Mouse (Mus musculus): Measurements from ENCODE around the gene Ralgapa1. TPM values are rescaled to one million over a fixed set of nuclear protein-coding genes. Genes with fewer than 3 reads are reported as not detected.

The Ralgapa1 gene
- polyA plus RNA-seq, 1 experiment from 2014 or later, result 6.6 TPM

DNA sequence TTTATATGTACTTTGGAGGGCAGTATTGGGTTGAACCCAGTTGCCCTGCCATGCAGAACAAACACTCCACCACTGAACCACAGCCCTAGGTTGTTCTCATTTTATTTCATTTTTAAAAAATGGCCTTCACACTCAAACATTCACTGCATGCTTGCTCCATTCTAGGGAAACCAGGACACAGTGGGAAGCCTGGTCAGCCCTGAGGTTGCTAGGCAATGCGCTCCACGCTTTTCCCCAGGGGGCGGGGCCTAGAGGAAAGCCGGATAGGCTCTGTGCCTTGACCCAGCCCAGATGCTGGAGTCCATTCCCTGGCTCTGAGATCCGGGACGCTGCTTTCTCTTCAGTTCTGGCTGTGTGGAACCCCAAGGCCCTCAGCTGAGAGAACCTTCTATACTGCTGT, 247.2 kb downstream of the Ralgapa1 start:
- Histone ChIP-seq H3K4me1 (ENCODE audit: control insufficient read depth, insufficient read depth, low read length) (no peaks in the 10 kb centered on the region), H3K27ac (ENCODE audit: low read length) (no peak overlapping the region), H3K4me2 (ENCODE audit: low read depth, low read length) (no peak overlapping the region), H3K9ac (ENCODE audit: low read depth, low read length) (no peak overlapping the region), H3K36me3 (ENCODE audit: control insufficient read depth, insufficient read depth, low read length) (no peaks in the 10 kb centered on the region), H3K4me3 (ENCODE audit: low read length) (no peak overlapping the region), H3K9me3 (ENCODE audit: control insufficient read depth, low read length) (no peaks in the 10 kb centered on the region), H3K27me3 (replicated peaks; ENCODE audit: control insufficient read depth, insufficient read depth, low read length) (no peaks in the 10 kb centered on the region)
- no peak for ATAC-seq
- WGBS, result 11% methylated on average over 6 of the region's 6 CpGs

- Histone ChIP-seq H3K36me3 (ENCODE audit: control insufficient read depth, insufficient read depth, low read length) (no peaks in the 10 kb centered on the region), H3K9ac (ENCODE audit: low read depth, low read length) (no peak overlapping the region), H3K4me1 (ENCODE audit: control insufficient read depth, insufficient read depth, low read length) (no peaks in the 10 kb centered on the region), H3K9me3 (ENCODE audit: control insufficient read depth, low read length) (no peaks in the 10 kb centered on the region), H3K4me3 (ENCODE audit: low read length) (no peak overlapping the region), H3K27me3 (replicated peaks; ENCODE audit: control insufficient read depth, insufficient read depth, low read length) (no peaks in the 10 kb centered on the region), H3K4me2 (ENCODE audit: low read depth, low read length) (no peak overlapping the region), H3K27ac (ENCODE audit: low read length) (no peak overlapping the region)
- no peak for ATAC-seq
Measured at GRCm38 (mm10) chr12:55573089-55573488, 247.9 kb downstream of the Ralgapa1 start.

DNA sequence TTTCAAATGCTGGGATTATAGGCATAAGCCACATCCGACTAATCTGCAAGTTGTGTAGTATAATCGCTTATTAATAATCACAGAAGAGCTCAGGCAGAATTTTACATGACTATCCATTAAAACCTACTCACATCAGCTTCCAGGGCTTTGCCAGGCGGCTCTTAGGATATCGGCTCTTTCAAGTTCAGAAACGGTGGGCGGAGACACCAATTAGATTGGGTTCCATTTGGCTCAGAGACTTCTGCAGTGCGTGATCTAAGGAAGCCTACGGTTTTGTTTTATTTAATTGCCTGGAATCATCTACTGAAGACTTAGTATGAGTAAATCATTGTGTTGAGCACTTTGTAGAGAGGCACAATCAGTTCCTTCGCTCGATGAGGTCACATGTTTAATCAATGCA, 249.3 kb downstream of the Ralgapa1 start:
- WGBS, result 83% methylated on average over 10 of the region's 10 CpGs
- H3K27me3 ChIP-seq (replicated peaks; ENCODE audit: control insufficient read depth, insufficient read depth, low read length), result no peaks in the 10 kb centered on the region
- no peak overlapping the region for H3K9ac ChIP-seq (ENCODE audit: low read depth, low read length)
- no peak overlapping the region for H3K4me3 ChIP-seq (ENCODE audit: low read length)
- no peak overlapping the region for H3K27ac ChIP-seq (ENCODE audit: low read length)
- H3K4me1 ChIP-seq (ENCODE audit: control insufficient read depth, insufficient read depth, low read length), result no peaks in the 10 kb centered on the region
- no peaks in the 10 kb centered on the region for H3K9me3 ChIP-seq (ENCODE audit: control insufficient read depth, low read length)
- no peak overlapping the region for H3K4me2 ChIP-seq (ENCODE audit: low read depth, low read length)
- no peak for ATAC-seq
- no peaks in the 10 kb centered on the region for H3K36me3 ChIP-seq (ENCODE audit: control insufficient read depth, insufficient read depth, low read length)

DNA sequence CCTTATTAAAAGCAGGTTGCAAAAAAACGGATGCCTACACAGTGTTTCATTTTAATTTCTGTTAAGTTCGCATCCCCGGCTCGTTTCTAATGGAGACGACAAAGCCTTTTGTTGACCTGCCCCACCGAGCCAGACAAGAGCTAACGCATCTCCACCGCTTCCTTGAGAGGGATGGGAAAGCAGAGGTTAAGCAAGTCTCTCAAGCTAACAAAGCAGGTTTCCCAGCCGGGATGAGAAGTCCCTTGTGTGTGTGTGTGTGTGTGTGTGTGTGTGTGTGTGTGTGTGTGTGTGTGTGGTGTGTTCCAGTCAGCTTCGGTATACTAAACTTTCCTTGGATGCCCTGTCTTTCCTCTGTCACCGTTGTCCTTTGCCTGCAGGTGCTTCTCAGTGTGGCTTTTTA, 249.8 kb downstream of the Ralgapa1 start:
- no peaks in the 10 kb centered on the region for H3K27me3 ChIP-seq (replicated peaks; ENCODE audit: control insufficient read depth, insufficient read depth, low read length)
- WGBS, result 78% methylated on average over 11 of the region's 11 CpGs

GRCm38 (mm10) chr12:55570646-55571045, 250.3 kb downstream of the Ralgapa1 start:
- Histone ChIP-seq H3K4me1 (ENCODE audit: control insufficient read depth, insufficient read depth, low read length) (no peaks in the 10 kb centered on the region), H3K4me2 (ENCODE audit: low read depth, low read length) (no peak overlapping the region), H3K27me3 (replicated peaks; ENCODE audit: control insufficient read depth, insufficient read depth, low read length) (no peaks in the 10 kb centered on the region), H3K9ac (ENCODE audit: low read depth, low read length) (no peak overlapping the region), H3K9me3 (ENCODE audit: control insufficient read depth, low read length) (no peaks in the 10 kb centered on the region), H3K27ac (ENCODE audit: low read length) (no peak overlapping the region), H3K36me3 (ENCODE audit: control insufficient read depth, insufficient read depth, low read length) (no peaks in the 10 kb centered on the region), H3K4me3 (ENCODE audit: low read length) (no peak overlapping the region)
- WGBS, result 90% methylated on average over 9 of the region's 9 CpGs
- ATAC-seq, result no peak

More for the DNA sequence above, 249.8 kb downstream of the Ralgapa1 start:
- no peak for ATAC-seq
- Histone ChIP-seq H3K9ac (ENCODE audit: low read depth, low read length) (no peak overlapping the region), H3K36me3 (ENCODE audit: control insufficient read depth, insufficient read depth, low read length) (no peaks in the 10 kb centered on the region), H3K4me1 (ENCODE audit: control insufficient read depth, insufficient read depth, low read length) (no peaks in the 10 kb centered on the region), H3K4me2 (ENCODE audit: low read depth, low read length) (no peak overlapping the region), H3K4me3 (ENCODE audit: low read length) (no peak overlapping the region), H3K27ac (ENCODE audit: low read length) (no peak overlapping the region), H3K9me3 (ENCODE audit: control insufficient read depth, low read length) (no peaks in the 10 kb centered on the region)

GRCm38 (mm10) chr12:55569676-55570075, 251.3 kb downstream of the Ralgapa1 start:
- Histone ChIP-seq H3K4me3 (ENCODE audit: low read length) (no peak overlapping the region), H3K9me3 (ENCODE audit: control insufficient read depth, low read length) (no peaks in the 10 kb centered on the region), H3K27ac (ENCODE audit: low read length) (no peak overlapping the region), H3K4me2 (ENCODE audit: low read depth, low read length) (no peak overlapping the region), H3K9ac (ENCODE audit: low read depth, low read length) (no peak overlapping the region), H3K36me3 (ENCODE audit: control insufficient read depth, insufficient read depth, low read length) (no peaks in the 10 kb centered on the region), H3K4me1 (ENCODE audit: control insufficient read depth, insufficient read depth, low read length) (no peaks in the 10 kb centered on the region), H3K27me3 (replicated peaks; ENCODE audit: control insufficient read depth, insufficient read depth, low read length) (no peaks in the 10 kb centered on the region)
- no peak for ATAC-seq
- 65% methylated on average over 6 of the region's 6 CpGs for WGBS

GRCm38 (mm10) chr12:55568466-55568865, 252.5 kb downstream of the Ralgapa1 start:
- ATAC-seq, result no peak
- Histone ChIP-seq H3K4me1 (ENCODE audit: control insufficient read depth, insufficient read depth, low read length) (no peaks in the 10 kb centered on the region), H3K27me3 (replicated peaks; ENCODE audit: control insufficient read depth, insufficient read depth, low read length) (no peaks in the 10 kb centered on the region), H3K36me3 (ENCODE audit: control insufficient read depth, insufficient read depth, low read length) (no peaks in the 10 kb centered on the region), H3K9ac (ENCODE audit: low read depth, low read length) (no peak overlapping the region), H3K27ac (ENCODE audit: low read length) (no peak overlapping the region), H3K4me2 (ENCODE audit: low read depth, low read length) (no peak overlapping the region), H3K4me3 (ENCODE audit: low read length) (no peak overlapping the region), H3K9me3 (ENCODE audit: control insufficient read depth, low read length) (no peaks in the 10 kb centered on the region)
- WGBS, result 89% methylated on average over 3 of the region's 3 CpGs

DNA sequence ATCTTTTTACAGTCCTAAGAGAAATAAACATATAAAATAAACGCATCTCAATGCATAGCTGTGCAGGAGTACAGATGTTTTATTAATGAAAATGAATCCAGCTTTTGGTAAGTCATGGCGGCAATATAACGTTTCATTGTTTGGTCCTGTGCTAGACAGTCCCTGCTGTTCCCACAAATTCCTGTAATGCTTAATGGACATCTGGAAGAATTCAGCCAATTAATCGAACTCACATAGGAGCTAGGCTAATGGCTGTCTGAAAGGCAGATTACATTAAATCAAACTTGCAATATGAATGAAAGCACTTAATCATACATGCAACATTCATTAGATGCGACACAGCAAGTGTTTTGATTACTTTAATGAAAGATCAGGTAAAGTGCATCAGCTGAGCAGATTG, 254.1 kb downstream of the Ralgapa1 start:
- H3K27me3 ChIP-seq (replicated peaks; ENCODE audit: control insufficient read depth, insufficient read depth, low read length), result no peaks in the 10 kb centered on the region

DNA sequence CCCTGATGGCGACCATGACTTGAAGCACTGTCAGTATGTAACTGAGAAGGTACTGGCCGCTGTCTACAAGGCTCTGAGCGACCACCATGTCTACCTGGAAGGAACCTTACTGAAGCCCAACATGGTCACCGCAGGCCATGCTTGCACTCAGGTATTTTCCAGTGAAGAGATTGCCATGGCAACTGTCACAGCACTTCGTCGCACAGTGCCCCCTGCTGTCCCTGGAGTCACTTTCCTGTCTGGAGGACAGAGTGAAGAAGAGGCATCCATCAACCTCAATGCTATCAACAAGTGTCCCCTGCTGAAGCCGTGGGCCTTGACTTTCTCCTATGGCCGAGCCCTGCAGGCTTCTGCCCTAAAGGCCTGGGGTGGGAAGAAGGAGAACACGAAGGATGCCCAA, 255.1 kb downstream of the Ralgapa1 start:
- no peak for ATAC-seq
- H3K4me1 ChIP-seq (ENCODE audit: control insufficient read depth, insufficient read depth, low read length), result no peaks in the 10 kb centered on the region
- WGBS, result 76% methylated on average over 9 of the region's 9 CpGs
- H3K9ac ChIP-seq (ENCODE audit: low read depth, low read length), result no peak overlapping the region
- H3K4me2 ChIP-seq (ENCODE audit: low read depth, low read length), result no peak overlapping the region
- H3K4me3 ChIP-seq (ENCODE audit: low read length), result no peak overlapping the region
- H3K27me3 ChIP-seq (replicated peaks; ENCODE audit: control insufficient read depth, insufficient read depth, low read length), result no peaks in the 10 kb centered on the region
- H3K27ac ChIP-seq (ENCODE audit: low read length), result no peak overlapping the region
- no peaks in the 10 kb centered on the region for H3K36me3 ChIP-seq (ENCODE audit: control insufficient read depth, insufficient read depth, low read length)
- no peaks in the 10 kb centered on the region for H3K9me3 ChIP-seq (ENCODE audit: control insufficient read depth, low read length)

More for the DNA sequence above, 254.1 kb downstream of the Ralgapa1 start:
- ATAC-seq, result no peak
- no peaks in the 10 kb centered on the region for H3K4me1 ChIP-seq (ENCODE audit: control insufficient read depth, insufficient read depth, low read length)
- no peaks in the 10 kb centered on the region for H3K36me3 ChIP-seq (ENCODE audit: control insufficient read depth, insufficient read depth, low read length)
- no peak overlapping the region for H3K4me3 ChIP-seq (ENCODE audit: low read length)
- no peak overlapping the region for H3K9ac ChIP-seq (ENCODE audit: low read depth, low read length)
- no peaks in the 10 kb centered on the region for H3K9me3 ChIP-seq (ENCODE audit: control insufficient read depth, low read length)
- H3K27ac ChIP-seq (ENCODE audit: low read length), result no peak overlapping the region
- 74% methylated on average over 5 of the region's 5 CpGs for WGBS
- H3K4me2 ChIP-seq (ENCODE audit: low read depth, low read length), result no peak overlapping the region

DNA sequence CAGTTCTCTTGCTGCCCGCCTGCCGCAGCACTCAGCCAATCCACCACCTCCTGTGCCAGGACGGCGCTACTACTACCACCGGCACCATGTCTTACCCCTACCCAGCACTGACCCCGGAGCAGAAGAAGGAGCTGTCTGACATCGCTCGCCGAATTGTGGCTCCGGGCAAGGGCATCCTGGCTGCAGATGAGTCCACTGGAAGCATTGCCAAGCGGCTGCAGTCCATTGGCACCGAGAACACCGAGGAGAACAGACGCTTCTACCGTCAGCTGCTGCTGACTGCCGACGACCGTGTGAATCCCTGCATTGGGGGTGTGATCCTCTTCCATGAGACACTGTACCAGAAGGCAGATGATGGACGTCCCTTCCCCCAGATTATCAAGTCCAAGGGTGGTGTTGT, 255.8 kb downstream of the Ralgapa1 start, which contains the start of gene Aldoart2:
Gene Aldoart2, plus strand, starts transcription at position 34 of the 400 bp plus-strand sequence.
- Histone ChIP-seq H3K27me3 (replicated peaks; ENCODE audit: control insufficient read depth, insufficient read depth, low read length) (no peaks in the 10 kb centered on the region), H3K4me2 (ENCODE audit: low read depth, low read length) (no peak within 1 kb of the TSS), H3K9ac (ENCODE audit: low read depth, low read length) (no peak within 1 kb of the TSS), H3K9me3 (ENCODE audit: control insufficient read depth, low read length) (no peaks in the 10 kb centered on the region), H3K27ac (ENCODE audit: low read length) (no peak within 1 kb of the TSS), H3K4me3 (ENCODE audit: low read length) (no peak within 1 kb of the TSS), H3K36me3 (ENCODE audit: control insufficient read depth, insufficient read depth, low read length) (no peaks in the 10 kb centered on the region), H3K4me1 (ENCODE audit: control insufficient read depth, insufficient read depth, low read length) (no peaks in the 10 kb centered on the region)
- ATAC-seq, result no peak
- WGBS, result 95% methylated on average over 19 of the region's 19 CpGs

Data from intestine, embryonic 16.5 days (tissue).